Mouse (Mus musculus): ENCODE results near the gene Tespa1. TPM values are rescaled to one million over a fixed set of nuclear protein-coding genes. Genes with fewer than 3 reads are reported as not detected.
"Not testable (repeated sequence)": the region's sequence is repeated elsewhere in the genome, so short reads cannot be mapped to it uniquely, and the experiment has no call there.

Gene Tespa1
- polyA plus RNA-seq (2015; fragmentation: Nextera tagmentation; extraction: Ambion mirVana): 0.82 and 1.2 TPM in 2 replicates

- ATAC-seq (ENCODE audit: low read depth): no peak
- no peaks in the 10 kb centered on the region for H3K27me3 ChIP-seq (ENCODE audit: control insufficient read depth, insufficient read depth, low read depth, low read length)
- no peaks in the 10 kb centered on the region for H3K36me3 ChIP-seq (ENCODE audit: control insufficient read depth, insufficient read depth, low read length)
- H3K9ac ChIP-seq (ENCODE audit: low read length): no peak within 1 kb of the TSS
- 69% methylated on average over 5 of the region's 5 CpGs for WGBS
- no peak within 1 kb of the TSS for H3K27ac ChIP-seq (ENCODE audit: low read length)
- no peak within 1 kb of the TSS for H3K4me3 ChIP-seq (ENCODE audit: low read length)
- no peaks in the 10 kb centered on the region for H3K9me3 ChIP-seq (ENCODE audit: control insufficient read depth, low read length)
- H3K4me2 ChIP-seq (ENCODE audit: low read depth, low read length): no peak within 1 kb of the TSS
- H3K4me1 ChIP-seq (replicated peaks; ENCODE audit: control insufficient read depth, insufficient read depth, low read length): no peaks in the 10 kb centered on the region
These were observed at the start of gene Tespa1 for GRCm38 (mm10) chr10:130322637-130323036. TSS of gene Tespa1 (plus strand) at chr10:130322870.

- Histone ChIP-seq H3K9ac (ENCODE audit: low read length) (no peak overlapping the region), H3K4me2 (ENCODE audit: low read depth, low read length) (no peak overlapping the region), H3K27ac (ENCODE audit: low read length) (no peak overlapping the region), H3K9me3 (ENCODE audit: control insufficient read depth, low read length) (no peaks in the 10 kb centered on the region), H3K4me1 (replicated peaks; ENCODE audit: control insufficient read depth, insufficient read depth, low read length) (no peaks in the 10 kb centered on the region), H3K27me3 (ENCODE audit: control insufficient read depth, insufficient read depth, low read depth, low read length) (no peaks in the 10 kb centered on the region), H3K36me3 (ENCODE audit: control insufficient read depth, insufficient read depth, low read length) (no peaks in the 10 kb centered on the region), H3K4me3 (ENCODE audit: low read length) (no peak overlapping the region)
- no peak for ATAC-seq (ENCODE audit: low read depth)
- WGBS: 72% methylated on average over 2 of the region's 2 CpGs
These were observed 46.9 kb upstream of the Tespa1 start for GRCm38 (mm10) chr10:130275759-130276158.

GRCm38 (mm10) chr10:130276496-130276895 is 46.2 kb upstream of the Tespa1 start:
- H3K9ac ChIP-seq (ENCODE audit: low read length): no peak overlapping the region

GRCm38 (mm10) chr10:130280066-130280465 is 42.6 kb upstream of the Tespa1 start, which contains the start of gene Neurod4:
TSS of gene Neurod4 (minus strand) at chr10:130280240.
- Histone ChIP-seq H3K4me1 (replicated peaks; ENCODE audit: control insufficient read depth, insufficient read depth, low read length) (no peaks in the 10 kb centered on the region), H3K9ac (ENCODE audit: low read length) (no peak within 1 kb of the TSS), H3K36me3 (ENCODE audit: control insufficient read depth, insufficient read depth, low read length) (no peaks in the 10 kb centered on the region), H3K27ac (ENCODE audit: low read length) (no peak within 1 kb of the TSS), H3K9me3 (ENCODE audit: control insufficient read depth, low read length) (no peaks in the 10 kb centered on the region), H3K4me2 (ENCODE audit: low read depth, low read length) (no peak within 1 kb of the TSS), H3K4me3 (ENCODE audit: low read length) (no peak within 1 kb of the TSS), H3K27me3 (ENCODE audit: control insufficient read depth, insufficient read depth, low read depth, low read length) (no peaks in the 10 kb centered on the region)
- 0 out of 2 replicates have a peak, but pooled peaks have one; percentile 34 for ATAC-seq (ENCODE audit: low read depth)
- WGBS: 2% methylated on average over 7 of the region's 7 CpGs

More at GRCm38 (mm10) chr10:130276496-130276895, 46.2 kb upstream of the Tespa1 start:
- 41% methylated on average over 2 of the region's 2 CpGs for WGBS
- H3K4me1 ChIP-seq (replicated peaks; ENCODE audit: control insufficient read depth, insufficient read depth, low read length): no peaks in the 10 kb centered on the region
- no peak overlapping the region for H3K4me3 ChIP-seq (ENCODE audit: low read length)
- H3K27ac ChIP-seq (ENCODE audit: low read length): no peak overlapping the region
- no peaks in the 10 kb centered on the region for H3K36me3 ChIP-seq (ENCODE audit: control insufficient read depth, insufficient read depth, low read length)
- H3K4me2 ChIP-seq (ENCODE audit: low read depth, low read length): no peak overlapping the region
- no peaks in the 10 kb centered on the region for H3K27me3 ChIP-seq (ENCODE audit: control insufficient read depth, insufficient read depth, low read depth, low read length)
- H3K9me3 ChIP-seq (ENCODE audit: control insufficient read depth, low read length): no peaks in the 10 kb centered on the region
- ATAC-seq (ENCODE audit: low read depth): no peak

- ATAC-seq (ENCODE audit: low read depth): no peak
- H3K36me3 ChIP-seq (ENCODE audit: control insufficient read depth, insufficient read depth, low read length): no peaks in the 10 kb centered on the region
- no peak overlapping the region for H3K4me3 ChIP-seq (ENCODE audit: low read length)
- no peaks in the 10 kb centered on the region for H3K27me3 ChIP-seq (ENCODE audit: control insufficient read depth, insufficient read depth, low read depth, low read length)
- H3K4me1 ChIP-seq (replicated peaks; ENCODE audit: control insufficient read depth, insufficient read depth, low read length): no peaks in the 10 kb centered on the region
- H3K4me2 ChIP-seq (ENCODE audit: low read depth, low read length): no peak overlapping the region
- no peak overlapping the region for H3K9ac ChIP-seq (ENCODE audit: low read length)
- H3K27ac ChIP-seq (ENCODE audit: low read length): no peak overlapping the region
- H3K9me3 ChIP-seq (ENCODE audit: control insufficient read depth, low read length): no peaks in the 10 kb centered on the region
- 33% methylated on average over 1 of the region's 1 CpGs for WGBS
These were observed 40.7 kb upstream of the Tespa1 start for GRCm38 (mm10) chr10:130281982-130282449.

- no peaks in the 10 kb centered on the region for H3K36me3 ChIP-seq (ENCODE audit: control insufficient read depth, insufficient read depth, low read length)
These were observed 35.5 kb upstream of the Tespa1 start for GRCm38 (mm10) chr10:130287201-130287600.

GRCm38 (mm10) chr10:130288007-130288406 is 34.7 kb upstream of the Tespa1 start:
- Histone ChIP-seq H3K27ac (ENCODE audit: low read length) (no peak overlapping the region), H3K9ac (ENCODE audit: low read length) (no peak overlapping the region), H3K4me2 (ENCODE audit: low read depth, low read length) (no peak overlapping the region), H3K4me3 (ENCODE audit: low read length) (no peak overlapping the region), H3K36me3 (ENCODE audit: control insufficient read depth, insufficient read depth, low read length) (no peaks in the 10 kb centered on the region), H3K27me3 (ENCODE audit: control insufficient read depth, insufficient read depth, low read depth, low read length) (no peaks in the 10 kb centered on the region), H3K4me1 (replicated peaks; ENCODE audit: control insufficient read depth, insufficient read depth, low read length) (no peaks in the 10 kb centered on the region), H3K9me3 (ENCODE audit: control insufficient read depth, low read length) (no peaks in the 10 kb centered on the region)
- 40% methylated on average over 3 of the region's 3 CpGs for WGBS
- no peak for ATAC-seq (ENCODE audit: low read depth)

More at GRCm38 (mm10) chr10:130287201-130287600, 35.5 kb upstream of the Tespa1 start:
- Histone ChIP-seq H3K9me3 (ENCODE audit: control insufficient read depth, low read length) (no peaks in the 10 kb centered on the region), H3K27ac (ENCODE audit: low read length) (no peak overlapping the region), H3K4me1 (replicated peaks; ENCODE audit: control insufficient read depth, insufficient read depth, low read length) (no peaks in the 10 kb centered on the region), H3K9ac (ENCODE audit: low read length) (no peak overlapping the region), H3K4me2 (ENCODE audit: low read depth, low read length) (no peak overlapping the region), H3K27me3 (ENCODE audit: control insufficient read depth, insufficient read depth, low read depth, low read length) (no peaks in the 10 kb centered on the region), H3K4me3 (ENCODE audit: low read length) (no peak overlapping the region)
- ATAC-seq (ENCODE audit: low read depth): no peak
- 61% methylated on average over 1 of the region's 1 CpGs for WGBS

GRCm38 (mm10) chr10:130293741-130294408 is 28.8 kb upstream of the Tespa1 start:
- no peak for ATAC-seq (ENCODE audit: low read depth)
- no peaks in the 10 kb centered on the region for H3K9me3 ChIP-seq (ENCODE audit: control insufficient read depth, low read length)
- no peak overlapping the region for H3K27ac ChIP-seq (ENCODE audit: low read length)
- H3K4me2 ChIP-seq (ENCODE audit: low read depth, low read length): no peak overlapping the region
- 12% methylated on average over 3 of the region's 3 CpGs for WGBS
- no peak overlapping the region for H3K9ac ChIP-seq (ENCODE audit: low read length)
- no peaks in the 10 kb centered on the region for H3K4me1 ChIP-seq (replicated peaks; ENCODE audit: control insufficient read depth, insufficient read depth, low read length)
- no peak overlapping the region for H3K4me3 ChIP-seq (ENCODE audit: low read length)
- H3K27me3 ChIP-seq (ENCODE audit: control insufficient read depth, insufficient read depth, low read depth, low read length): no peaks in the 10 kb centered on the region
- no peaks in the 10 kb centered on the region for H3K36me3 ChIP-seq (ENCODE audit: control insufficient read depth, insufficient read depth, low read length)

GRCm38 (mm10) chr10:130298748-130299147 is 23.9 kb upstream of the Tespa1 start:
- H3K9ac ChIP-seq (ENCODE audit: low read length); ATAC-seq (ENCODE audit: low read depth); H3K27ac ChIP-seq (ENCODE audit: low read length); H3K27me3 ChIP-seq (ENCODE audit: control insufficient read depth, insufficient read depth, low read depth, low read length); H3K4me3 ChIP-seq (ENCODE audit: low read length); H3K4me1 ChIP-seq (replicated peaks; ENCODE audit: control insufficient read depth, insufficient read depth, low read length); H3K9me3 ChIP-seq (ENCODE audit: control insufficient read depth, low read length); H3K4me2 ChIP-seq (ENCODE audit: low read depth, low read length); H3K36me3 ChIP-seq (ENCODE audit: control insufficient read depth, insufficient read depth, low read length): not testable (repeated sequence)
- 19% methylated on average over 4 of the region's 4 CpGs for WGBS
